Mouse (Mus musculus) neural tube, embryonic 14.5 days (tissue): ENCODE results near the gene Dbi. TPM values are rescaled to one million over a fixed set of nuclear protein-coding genes. Genes with fewer than 3 reads are reported as not detected.
A peak's percentile ranks its signal among the peaks of the same experiment; 100 is the strongest.

Experiments
- ATAC-seq: fragments of 200-750 bp; cut with Nextera tagmentation; 2 replicates; pipeline ENCODE4 v1.8.0; 2017; ENCODE audit warnings: low read depth, mild to moderate bottlenecking, moderate TSS enrichment, moderate library complexity
- H3K27ac ChIP-seq: fragments of 300-500 bp; sonication (generic); 2 replicates; pipeline ENCODE4 v1.5.1; 2014; ENCODE audit warnings: low read depth, mild to moderate bottlenecking, control low read depth, low read length, moderate library complexity, mixed read lengths
- H3K27me3 ChIP-seq: fragments of 300-500 bp; sonication (generic); 2 replicates; pipeline ENCODE4 v1.6.1; 2014; ENCODE audit warnings: low read length; ENCODE audit not compliant: control insufficient read depth, insufficient read depth
- H3K36me3 ChIP-seq: fragments of 300-500 bp; sonication (generic); 2 replicates; pipeline ENCODE4 v1.6.1; 2014; ENCODE audit warnings: low read length, mixed read lengths; ENCODE audit not compliant: control insufficient read depth, insufficient read depth
- H3K4me1 ChIP-seq: fragments of 300-500 bp; sonication (generic); 2 replicates; pipeline ENCODE4 v1.6.1; 2014; ENCODE audit warnings: low read length; ENCODE audit not compliant: control insufficient read depth, insufficient read depth
- H3K4me2 ChIP-seq: fragments of 300-500 bp; sonication (generic); 2 replicates; pipeline ENCODE4 v1.6.1; 2014; ENCODE audit warnings: mild to moderate bottlenecking, low read depth, low read length, control low read depth
- H3K4me3 ChIP-seq: fragments of 300-500 bp; sonication (generic); 2 replicates; pipeline ENCODE4 v1.5.1; 2014; ENCODE audit warnings: low read depth, low read length, control low read depth, mixed read lengths
- H3K9ac ChIP-seq: fragments of 300-500 bp; sonication (generic); replicated peaks from 2 replicates; pipeline ENCODE4 v1.6.1; 2014; ENCODE audit warnings: low read depth, mild to moderate bottlenecking, control low read depth, low read length, mixed read lengths
- H3K9me3 ChIP-seq: fragments of 300-500 bp; sonication (generic); 2 replicates; pipeline ENCODE4 v1.6.1; 2016; ENCODE audit warnings: low read length; ENCODE audit not compliant: control insufficient read depth
- WGBS: fragments of 180-500 bp; shearing (Covaris S2); extraction: QIAGEN DNeasy Blood & Tissue Kit; methylation state at CpG from one replicate; pipeline ENCODE4 v1.1.7; 2014; 5-methylcytosine and 5-hydroxymethylcytosine counted together
- polyA plus RNA-seq: library from polyadenylated mRNA; unstranded; fragments of >200 nt; fragmentation: Nextera tagmentation; extraction: Ambion mirVana; gene quantifications from 2 replicates; pipeline ENCODE4 v1.2.1, GENCODE M21; 2014

Dbi gene
- polyA plus RNA-seq, 1 experiment from 2014 or later = 1,897 TPM

- Histone ChIP-seq H3K4me3 (no peak overlapping the region), H3K27me3 (no peaks in the 10 kb centered on the region), H3K27ac (no peak overlapping the region), H3K4me2 (no peak overlapping the region), H3K36me3 (no peaks in the 10 kb centered on the region), H3K9ac (no peak overlapping the region), H3K4me1 (peaks cover 6% of the 10 kb centered on the region; the same call in 1 of the 2 replicates), H3K9me3 (no peaks in the 10 kb centered on the region)
- no peak for ATAC-seq
- WGBS = 90% methylated on average over 4 of the region's 4 CpGs
Observed at GRCm38 (mm10) chr1:120124839-120125238, 4.0 kb upstream of the Dbi start.

GRCm38 (mm10) chr1:120122634-120123383, 1.9 kb upstream of the Dbi start:
- Histone ChIP-seq H3K27ac (no peak overlapping the region), H3K4me3 (no peak overlapping the region), H3K27me3 (no peaks in the 10 kb centered on the region), H3K4me1 (peaks cover 7% of the 10 kb centered on the region; the same call in 1 of the 2 replicates), H3K4me2 (no peak overlapping the region), H3K9me3 (no peaks in the 10 kb centered on the region), H3K9ac (no peak overlapping the region), H3K36me3 (no peaks in the 10 kb centered on the region)
- no peak for ATAC-seq
- 95% methylated on average over 8 of the region's 8 CpGs for WGBS

GRCm38 (mm10) chr1:120121930-120122530, 1.2 kb upstream of the Dbi start:
- 84% methylated on average over 9 of the region's 9 CpGs for WGBS
- Histone ChIP-seq H3K9me3 (no peaks in the 10 kb centered on the region), H3K4me2 (peak overlapping the region; percentile 75), H3K27me3 (no peaks in the 10 kb centered on the region), H3K9ac (no peak overlapping the region; the same call in 1 of the 2 replicates), H3K4me3 (peak overlapping the region; percentile 44), H3K27ac (peak overlapping the region; percentile 88; the same call in 1 of the 2 replicates), H3K36me3 (no peaks in the 10 kb centered on the region), H3K4me1 (peaks cover 7% of the 10 kb centered on the region; the same call in 1 of the 2 replicates)
- ATAC-seq = no peak

- Histone ChIP-seq H3K27ac (peak overlapping the region; percentile 88), H3K9me3 (no peaks in the 10 kb centered on the region)
- 5% methylated on average over 24 of the region's 24 CpGs for WGBS
Observed at GRCm38 (mm10) chr1:120120141-120120968, 523 bp downstream of the Dbi start.

GRCm38 (mm10) chr1:120119389-120119788, 1.5 kb downstream of the Dbi start:
- peak overlapping the region; percentile 61; the same call in 1 of the 2 replicates for H3K27ac ChIP-seq

More at GRCm38 (mm10) chr1:120120141-120120968, 523 bp downstream of the Dbi start:
- peaks cover 3% of the 10 kb centered on the region; the same call in 1 of the 2 replicates for H3K36me3 ChIP-seq
- peaks cover 7% of the 10 kb centered on the region; the same call in 1 of the 2 replicates for H3K4me1 ChIP-seq
- peak overlapping the region; percentile 44 for H3K4me3 ChIP-seq
- H3K9ac ChIP-seq = peak overlapping the region; percentile 59
- H3K27me3 ChIP-seq = no peaks in the 10 kb centered on the region
- H3K4me2 ChIP-seq = peak overlapping the region; percentile 75
- peak; percentile 47 for ATAC-seq

GRCm38 (mm10) chr1:120118854-120119253, 2.0 kb downstream of the Dbi start:
- Histone ChIP-seq H3K9me3 (no peaks in the 10 kb centered on the region), H3K27ac (peak overlapping the region; percentile 61; the same call in 1 of the 2 replicates), H3K4me1 (peaks cover 7% of the 10 kb centered on the region; the same call in 1 of the 2 replicates), H3K4me2 (peak overlapping the region; percentile 75), H3K27me3 (no peaks in the 10 kb centered on the region), H3K36me3 (peaks cover 12% of the 10 kb centered on the region; the same call in 1 of the 2 replicates), H3K9ac (peak overlapping the region; percentile 59), H3K4me3 (peak overlapping the region; percentile 44)
- no peak for ATAC-seq
- WGBS = 76% methylated on average over 2 of the region's 2 CpGs

More at GRCm38 (mm10) chr1:120119389-120119788, 1.5 kb downstream of the Dbi start:
- H3K9me3 ChIP-seq = no peaks in the 10 kb centered on the region
- H3K36me3 ChIP-seq = peaks cover 8% of the 10 kb centered on the region; the same call in 1 of the 2 replicates
- H3K4me2 ChIP-seq = peak overlapping the region; percentile 75
- H3K9ac ChIP-seq = peak overlapping the region; percentile 59
- H3K4me1 ChIP-seq = peaks cover 7% of the 10 kb centered on the region; the same call in 1 of the 2 replicates
- no peak for ATAC-seq
- H3K27me3 ChIP-seq = no peaks in the 10 kb centered on the region
- 73% methylated on average over 4 of the region's 4 CpGs for WGBS
- peak overlapping the region; percentile 44 for H3K4me3 ChIP-seq

GRCm38 (mm10) chr1:120116106-120116505, 4.8 kb downstream of the Dbi start:
- 56% methylated on average over 11 of the region's 11 CpGs for WGBS
- Histone ChIP-seq H3K27me3 (no peaks in the 10 kb centered on the region), H3K4me1 (peaks cover 7% of the 10 kb centered on the region; the same call in 1 of the 2 replicates), H3K9ac (no peak overlapping the region), H3K4me2 (peak overlapping the region; percentile 19; the same call in 1 of the 2 replicates), H3K36me3 (peaks cover 15% of the 10 kb centered on the region; the same call in 1 of the 2 replicates), H3K27ac (peak overlapping the region; percentile 71), H3K9me3 (no peaks in the 10 kb centered on the region), H3K4me3 (no peak overlapping the region)
- ATAC-seq = no peak

GRCm38 (mm10) chr1:120115671-120116081, 5.2 kb downstream of the Dbi start:
- peaks cover 15% of the 10 kb centered on the region; the same call in 1 of the 2 replicates for H3K36me3 ChIP-seq
- no peaks in the 10 kb centered on the region for H3K27me3 ChIP-seq
- H3K9me3 ChIP-seq = no peaks in the 10 kb centered on the region
- WGBS = 42% methylated on average over 9 of the region's 9 CpGs
- peaks cover 7% of the 10 kb centered on the region; the same call in 1 of the 2 replicates for H3K4me1 ChIP-seq
- peak overlapping the region; percentile 74 for H3K27ac ChIP-seq
- peak; percentile 79 for ATAC-seq
- no peak overlapping the region for H3K4me3 ChIP-seq
- no peak overlapping the region for H3K9ac ChIP-seq
- H3K4me2 ChIP-seq = no peak overlapping the region
